Mouse (Mus musculus) right cerebral cortex, postnatal 14 days (tissue): ENCODE data around the gene Nvl.

Experiments used
- DNase-seq: peaks from one replicate; pipeline ENCODE4 v3.0.0; 2022

Nvl gene

GRCm38 (mm10) chr1:181143950-181144836 lies at the start of gene Nvl, which contains the start of gene Cnih4:
Gene Nvl, minus strand, starts transcription at chr1:181144204.
Gene Cnih4, plus strand, starts transcription at chr1:181144693.
- peak; percentile 93 for DNase-seq

DNA sequence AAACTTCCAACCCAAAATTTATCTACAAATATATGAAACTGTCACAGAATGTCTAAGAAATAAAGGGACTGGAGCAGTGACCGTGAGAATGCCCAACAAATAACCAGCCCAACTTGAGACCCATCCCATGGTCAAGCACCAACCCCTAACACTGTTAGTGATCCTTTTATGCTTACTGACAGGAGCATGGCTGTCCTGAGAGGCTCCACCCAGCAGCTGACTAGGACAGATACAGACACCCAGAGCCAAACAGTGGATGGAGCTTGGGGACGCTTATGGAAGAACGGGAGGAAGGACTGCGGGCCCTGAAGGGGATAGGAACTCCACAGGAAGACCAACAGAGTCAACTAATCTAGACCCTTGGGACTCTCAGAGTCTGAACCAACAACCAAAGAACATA lies 44.9 kb upstream of the Nvl start:
- no peak for DNase-seq

- no peak for DNase-seq
These were observed 26.2 kb upstream of the Nvl start for GRCm38 (mm10) chr1:181170210-181170609.

GRCm38 (mm10) chr1:181168377-181168776 lies 24.4 kb upstream of the Nvl start:
- no peak for DNase-seq

- DNase-seq, result no peak
These were observed 23.8 kb upstream of the Nvl start for GRCm38 (mm10) chr1:181167816-181168215.

DNA sequence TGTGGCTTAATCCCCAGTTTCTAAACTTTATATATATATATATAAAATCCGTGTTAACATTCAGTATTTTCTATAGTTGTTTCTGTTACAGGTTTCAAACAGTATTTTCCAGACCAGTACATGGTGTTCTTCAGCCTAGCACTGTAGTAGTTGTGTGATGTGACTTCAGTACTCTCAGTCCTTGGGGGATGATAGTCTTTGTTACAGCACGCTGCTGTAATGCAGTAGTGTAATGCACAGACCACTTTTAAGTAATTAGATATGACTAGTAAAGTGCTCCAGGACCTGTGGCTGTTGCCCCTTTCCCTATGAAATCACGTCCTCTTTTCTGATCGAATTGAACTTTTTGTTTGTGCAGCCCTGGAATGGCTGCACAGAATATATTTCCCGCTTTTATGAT lies 7.5 kb upstream of the Nvl start:
- DNase-seq, result no peak

DNA sequence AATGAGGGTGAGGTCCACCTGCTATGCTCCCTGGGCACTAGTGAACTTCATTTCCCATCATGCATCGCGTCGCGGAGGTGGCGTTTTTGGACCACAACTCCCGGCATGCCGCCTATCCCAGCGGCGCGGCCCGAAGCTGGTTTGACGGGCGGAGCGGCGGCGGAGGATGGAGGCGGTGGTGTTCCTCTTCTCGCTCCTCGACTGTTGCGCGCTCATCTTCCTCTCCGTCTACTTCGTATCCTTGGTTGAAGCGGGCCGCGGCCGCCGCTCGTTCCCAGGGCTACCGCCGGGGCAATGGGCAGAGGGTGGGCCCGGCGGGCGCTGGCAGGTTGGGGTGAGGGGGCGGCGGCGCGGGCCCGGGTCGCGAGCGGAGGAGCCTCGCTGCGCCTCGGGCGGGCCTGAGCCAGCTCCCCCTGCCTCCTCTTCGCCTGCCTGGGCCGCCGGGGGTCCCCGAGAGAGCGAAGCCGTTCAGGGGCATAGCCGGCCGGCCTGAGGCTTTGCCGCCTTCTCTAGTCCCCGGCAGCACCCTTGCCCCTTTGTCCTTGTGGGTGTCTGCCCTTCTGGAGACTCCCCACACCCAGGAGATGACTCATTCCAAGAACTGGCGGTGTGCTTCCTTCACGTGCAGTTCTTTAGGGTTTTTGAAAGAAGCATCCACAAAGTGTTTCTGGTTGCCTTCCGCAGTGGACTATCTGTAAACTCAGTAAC lies 7.0 kb upstream of the Nvl start:
- DNase-seq, result peak; percentile 96

DNA sequence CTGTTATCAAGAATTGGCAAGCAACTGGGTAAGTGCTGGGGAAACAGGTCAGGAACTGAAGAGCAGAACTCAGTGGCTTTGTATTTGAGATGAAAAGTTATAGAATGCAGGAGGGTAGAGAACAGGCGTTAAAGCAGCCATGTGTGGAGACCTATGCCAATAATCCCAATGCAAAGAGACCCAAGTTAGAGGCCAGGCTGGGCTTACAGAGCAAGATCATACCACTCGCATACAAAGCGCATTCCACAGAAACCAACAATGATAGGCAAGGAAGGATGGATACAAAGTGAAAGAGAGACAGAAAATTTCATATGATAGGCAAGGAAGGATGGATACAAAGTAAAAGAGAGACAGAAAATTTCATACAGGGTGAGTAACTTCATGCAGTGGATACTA lies 6.4 kb upstream of the Nvl start:
- no peak for DNase-seq

- DNase-seq, result no peak
These were observed 5.5 kb upstream of the Nvl start for GRCm38 (mm10) chr1:181149373-181150017.

- DNase-seq, result no peak
These were observed 4.5 kb upstream of the Nvl start for GRCm38 (mm10) chr1:181148540-181148939.

DNA sequence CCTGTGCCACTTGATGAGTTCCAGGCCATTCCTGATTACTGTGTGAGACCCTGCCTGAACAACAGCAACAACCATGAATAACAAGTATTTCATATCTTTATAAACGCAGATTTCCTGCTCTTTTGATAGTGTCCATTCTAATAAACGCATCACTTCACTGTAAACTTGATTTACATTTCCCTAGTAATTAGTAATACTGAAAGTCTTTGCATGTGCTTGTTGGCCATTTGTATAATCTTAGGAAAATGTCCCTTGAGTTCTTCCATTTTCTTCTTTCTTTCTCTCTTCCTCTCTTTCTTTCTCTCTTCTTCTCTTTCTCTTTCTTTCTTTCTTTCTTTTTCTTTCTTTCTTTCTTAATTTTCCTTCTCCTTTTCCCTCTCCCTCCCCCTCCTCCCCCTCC lies 2.2 kb upstream of the Nvl start:
- no peak for DNase-seq

GRCm38 (mm10) chr1:181144966-181145365 lies 962 bp upstream of the Nvl start:
- no peak for DNase-seq

GRCm38 (mm10) chr1:181143609-181143949 lies 425 bp downstream of the Nvl start:
- DNase-seq, result no peak

DNA sequence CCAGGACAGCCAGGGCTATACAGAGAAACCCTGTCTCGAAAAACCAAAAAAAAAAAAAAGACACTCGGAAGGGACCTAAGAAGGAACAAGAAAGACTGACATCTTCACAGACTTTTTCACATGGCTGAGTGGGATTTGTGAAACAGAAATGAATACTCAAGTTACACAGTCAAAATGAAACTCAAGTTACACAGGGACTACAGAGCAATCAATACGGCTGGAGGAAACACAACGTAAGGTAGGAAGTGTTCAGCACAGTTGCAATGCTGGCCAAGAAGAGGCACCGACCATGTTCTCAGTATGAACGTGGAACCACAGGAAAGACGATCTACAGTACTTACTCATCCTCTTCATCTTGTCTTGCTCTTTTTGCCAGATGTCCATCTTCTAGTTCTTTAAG lies 5.3 kb downstream of the Nvl start:
- DNase-seq, result no peak

- no peak for DNase-seq
These were observed 12.1 kb downstream of the Nvl start for GRCm38 (mm10) chr1:181131915-181132314.

GRCm38 (mm10) chr1:181126766-181127165 lies 17.2 kb downstream of the Nvl start:
- no peak for DNase-seq

GRCm38 (mm10) chr1:181125916-181126315 lies 18.1 kb downstream of the Nvl start:
- no peak for DNase-seq

GRCm38 (mm10) chr1:181124145-181124544 lies 19.9 kb downstream of the Nvl start:
- no peak for DNase-seq

- no peak for DNase-seq
These were observed 26.9 kb downstream of the Nvl start for GRCm38 (mm10) chr1:181117112-181117511.

GRCm38 (mm10) chr1:181090048-181090447 lies 54.0 kb downstream of the Nvl start:
- DNase-seq, result no peak

DNA sequence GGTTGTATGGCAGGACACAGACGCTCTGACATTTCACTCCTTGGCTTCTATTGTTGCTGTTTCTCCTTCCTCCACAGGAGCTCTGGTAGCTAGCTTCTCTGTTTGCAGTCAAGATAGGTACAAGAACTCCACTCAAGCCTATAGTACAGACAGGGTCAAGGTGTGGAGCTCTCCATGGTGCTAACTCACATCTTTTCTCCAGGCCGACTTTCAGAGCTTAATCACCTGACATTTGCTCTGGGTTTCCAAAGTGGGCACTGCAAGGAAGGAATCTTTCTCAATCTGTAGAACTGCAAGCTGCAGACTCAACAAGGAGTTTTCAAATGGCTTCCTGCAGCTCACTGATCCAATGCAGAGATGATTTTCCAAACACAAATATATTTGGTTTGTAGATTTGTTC lies 60.0 kb downstream of the Nvl start:
- DNase-seq, result no peak

GRCm38 (mm10) chr1:181073075-181073474 lies 70.9 kb downstream of the Nvl start:
- no peak for DNase-seq

- peak; percentile 28 for DNase-seq
These were observed 74.3 kb downstream of the Nvl start for GRCm38 (mm10) chr1:181069671-181070070.

DNA sequence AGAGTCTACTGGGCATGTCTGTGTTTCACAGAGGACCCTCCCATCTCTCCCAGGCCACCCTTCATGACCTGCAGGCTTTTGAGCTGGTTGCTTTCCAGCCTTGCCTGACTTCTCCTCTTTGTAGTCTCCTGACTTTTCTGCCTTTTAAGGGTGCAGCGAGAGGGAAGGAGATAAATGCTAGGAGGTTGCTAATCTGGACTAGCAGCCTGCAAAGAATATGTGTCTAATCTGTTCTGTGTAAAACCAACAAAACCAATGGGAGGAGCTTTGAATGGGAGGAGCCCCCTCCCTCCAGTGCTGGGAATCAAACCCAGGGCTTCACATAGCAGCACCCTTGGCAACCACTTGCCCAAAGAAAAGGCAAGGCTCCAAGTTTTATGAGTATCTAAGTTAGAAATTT lies 75.7 kb downstream of the Nvl start:
- no peak for DNase-seq
